Mouse (Mus musculus) small intestine, adult 2 months (tissue): ENCODE measurements at regions not wholly inside any gene's neighbourhood (a gene's known extent, or its start where the extent isn't known, plus 50 kb on each side); places are given as distances from the start of the nearest gene placed in this dataset.

ENCODE experiments used
- H3K27ac ChIP-seq: fragments of 200-500 bp; 2 replicates; pipeline ENCODE4 v1.5.1; 2012; ENCODE audit warnings: low read depth, low read length, control low read depth, inconsistent platforms; ENCODE audit not compliant: insufficient read depth
- H3K27me3 ChIP-seq: fragments of 200-500 bp; 2 replicates; pipeline ENCODE4 v1.6.1; 2012; ENCODE audit warnings: mild to moderate bottlenecking, moderate library complexity, low read length, inconsistent platforms; ENCODE audit not compliant: control insufficient read depth, insufficient read depth
- H3K36me3 ChIP-seq: fragments of 200-500 bp; 2 replicates; pipeline ENCODE4 v1.6.1; 2012; ENCODE audit warnings: mild to moderate bottlenecking, low read length, control low read depth, inconsistent platforms; ENCODE audit not compliant: control insufficient read depth, insufficient read depth
- H3K4me1 ChIP-seq: fragments of 200-500 bp; 2 replicates; pipeline ENCODE4 v1.6.1; 2012; ENCODE audit warnings: low read length, inconsistent platforms, mixed read lengths; ENCODE audit not compliant: control insufficient read depth, insufficient read depth, insufficient read length
- H3K4me3 ChIP-seq: fragments of 200-500 bp; 2 replicates; pipeline ENCODE4 v1.5.1; 2012; ENCODE audit warnings: low read depth, mild to moderate bottlenecking, control low read depth, inconsistent platforms, low read length, moderate library complexity
- CTCF ChIP-seq: fragments of 200-500 bp; IDR thresholded peaks from 2 replicates; pipeline ENCODE4 v1.5.1; 2012; ENCODE audit warnings: low read depth, mild to moderate bottlenecking, control low read depth, inconsistent platforms, low read length, moderate library complexity, mixed read lengths; ENCODE audit not compliant: insufficient replicate concordance, insufficient read length; ENCODE audit errors: extremely low read depth
- POLR2A ChIP-seq: fragments of 200-500 bp; IDR thresholded peaks from 2 replicates; pipeline ENCODE4 v1.6.1; 2012; ENCODE audit warnings: low read depth, mild to moderate bottlenecking, control low read depth, inconsistent platforms, low read length, moderate library complexity
- WGBS: fragments of 180-500 bp; shearing (Covaris S2); methylation state at CpG from one replicate; pipeline ENCODE4 v1.1.7; 2018; 5-methylcytosine and 5-hydroxymethylcytosine counted together

- Histone ChIP-seq H3K36me3 (no peaks in the 10 kb centered on the region), H3K27ac (no peak overlapping the region), H3K4me1 (no peaks in the 10 kb centered on the region), H3K4me3 (no peak overlapping the region), H3K27me3 (no peaks in the 10 kb centered on the region)
- TF ChIP-seq CTCF (no peak), POLR2A (no peak)
- WGBS: 90% methylated on average over 5 of the region's 5 CpGs
Observed at GRCm38 (mm10) chr4:105385481-105385880, 228.3 kb downstream of the Plpp3 start.

- Histone ChIP-seq H3K27ac (no peak overlapping the region), H3K4me1 (no peaks in the 10 kb centered on the region), H3K4me3 (no peak overlapping the region), H3K27me3 (no peaks in the 10 kb centered on the region), H3K36me3 (no peaks in the 10 kb centered on the region)
- TF ChIP-seq CTCF (no peak), POLR2A (no peak)
- 38% methylated on average over 5 of the region's 5 CpGs for WGBS
Observed at GRCm38 (mm10) chr4:105390378-105390777, 233.2 kb downstream of the Plpp3 start.

- TF ChIP-seq CTCF (no peak), POLR2A (no peak)
- H3K4me1 ChIP-seq: no peaks in the 10 kb centered on the region
- no peaks in the 10 kb centered on the region for H3K27me3 ChIP-seq
- no peaks in the 10 kb centered on the region for H3K36me3 ChIP-seq
- H3K4me3 ChIP-seq: no peak overlapping the region
- WGBS: 46% methylated on average over 1 of the region's 1 CpGs
- no peak overlapping the region for H3K27ac ChIP-seq
Observed at GRCm38 (mm10) chr4:105394366-105394765, 237.2 kb downstream of the Plpp3 start.

GRCm38 (mm10) chr4:105397451-105397850 is 240.3 kb downstream of the Plpp3 start:
- TF ChIP-seq POLR2A: no peak
- TF ChIP-seq CTCF: no peak
- no peak overlapping the region for H3K4me3 ChIP-seq
- no peaks in the 10 kb centered on the region for H3K4me1 ChIP-seq
- no peaks in the 10 kb centered on the region for H3K27me3 ChIP-seq
- H3K36me3 ChIP-seq: no peaks in the 10 kb centered on the region
- WGBS: 77% methylated on average over 2 of the region's 2 CpGs
- no peak overlapping the region for H3K27ac ChIP-seq

DNA sequence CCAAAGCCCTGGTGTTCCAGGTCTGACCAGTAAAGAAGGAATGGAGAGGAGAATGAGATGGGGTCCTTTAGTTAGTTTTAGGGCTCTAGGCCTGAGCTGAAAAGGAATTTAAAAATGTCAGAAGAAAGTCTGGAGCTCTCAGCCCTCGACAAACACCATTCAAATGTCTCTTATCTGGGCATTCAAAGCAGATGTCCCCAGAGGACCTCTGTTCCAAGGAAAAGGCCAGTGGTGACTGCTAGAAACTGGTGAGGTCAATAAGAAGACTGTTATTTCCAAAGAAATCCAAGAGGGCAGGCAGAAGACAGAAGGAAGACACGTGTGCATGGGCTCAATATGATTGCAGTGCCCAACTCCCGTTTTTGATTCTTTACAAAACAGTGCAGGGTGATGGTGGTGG is 244.9 kb downstream of the Plpp3 start:
- no peaks in the 10 kb centered on the region for H3K36me3 ChIP-seq
- no peak overlapping the region for H3K27ac ChIP-seq
- H3K4me3 ChIP-seq: no peak overlapping the region
- H3K4me1 ChIP-seq: no peaks in the 10 kb centered on the region
- TF ChIP-seq POLR2A (no peak), CTCF (no peak)
- WGBS: 71% methylated on average over 3 of the region's 3 CpGs
- no peaks in the 10 kb centered on the region for H3K27me3 ChIP-seq

GRCm38 (mm10) chr4:105403169-105403568 is 246.0 kb downstream of the Plpp3 start:
- no peak overlapping the region for H3K27ac ChIP-seq
- H3K4me1 ChIP-seq: no peaks in the 10 kb centered on the region
- TF ChIP-seq POLR2A: no peak
- no peak for TF ChIP-seq CTCF
- H3K36me3 ChIP-seq: no peaks in the 10 kb centered on the region
- H3K27me3 ChIP-seq: no peaks in the 10 kb centered on the region
- no peak overlapping the region for H3K4me3 ChIP-seq
- WGBS: 17% methylated on average over 3 of the region's 3 CpGs

GRCm38 (mm10) chr4:105403686-105404085 is 246.5 kb downstream of the Plpp3 start:
- Histone ChIP-seq H3K36me3 (no peaks in the 10 kb centered on the region), H3K27me3 (no peaks in the 10 kb centered on the region), H3K27ac (no peak overlapping the region), H3K4me1 (no peaks in the 10 kb centered on the region), H3K4me3 (no peak overlapping the region)
- TF ChIP-seq CTCF (no peak), POLR2A (no peak)
- 87% methylated on average over 6 of the region's 6 CpGs for WGBS

GRCm38 (mm10) chr4:105405728-105406127 is 248.6 kb downstream of the Plpp3 start:
- Histone ChIP-seq H3K27me3 (no peaks in the 10 kb centered on the region), H3K27ac (no peak overlapping the region), H3K36me3 (no peaks in the 10 kb centered on the region), H3K4me3 (no peak overlapping the region), H3K4me1 (no peaks in the 10 kb centered on the region)
- TF ChIP-seq CTCF: no peak
- 84% methylated on average over 5 of the region's 5 CpGs for WGBS
